Mouse (Mus musculus): ENCODE results near the gene Olfr486.
"Not testable (repeated sequence)": the region's sequence is repeated elsewhere in the genome, so short reads cannot be mapped to it uniquely, and the experiment has no call there.

DNA sequence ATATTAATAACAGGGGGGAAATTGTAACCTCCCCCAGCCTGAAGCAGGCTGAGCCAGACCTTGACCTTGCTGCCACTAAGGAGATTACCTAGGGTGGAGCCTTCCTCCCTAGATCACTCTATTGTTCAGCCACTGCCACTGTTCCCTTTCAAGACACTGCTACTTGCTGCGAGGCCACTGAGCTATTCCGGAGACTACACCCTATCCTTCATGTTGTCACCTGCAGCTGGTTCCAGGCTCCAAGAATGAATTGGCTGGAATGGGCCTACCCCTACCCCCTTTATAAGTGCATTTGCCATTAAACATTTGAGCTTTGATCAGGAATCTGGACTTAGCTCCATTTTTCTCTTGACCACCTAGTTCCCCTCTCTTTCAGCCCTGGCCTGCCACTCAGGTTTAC, 18.7 kb upstream of the Olfr486 start:
- TF ChIP-seq CTCF, POLR2A (IDR thresholded peaks at IDR 0.05; ENCODE audit: insufficient read depth, low read depth, low read length): not testable (repeated sequence)
